Mouse (Mus musculus): ENCODE measurements around the gene Tpst1. TPM values are rescaled to one million over a fixed set of nuclear protein-coding genes. Genes with fewer than 3 reads are reported as not detected.

Gene Tpst1
- polyA plus RNA-seq, 1 experiment from 2014 or later, result 68.4 TPM

DNA sequence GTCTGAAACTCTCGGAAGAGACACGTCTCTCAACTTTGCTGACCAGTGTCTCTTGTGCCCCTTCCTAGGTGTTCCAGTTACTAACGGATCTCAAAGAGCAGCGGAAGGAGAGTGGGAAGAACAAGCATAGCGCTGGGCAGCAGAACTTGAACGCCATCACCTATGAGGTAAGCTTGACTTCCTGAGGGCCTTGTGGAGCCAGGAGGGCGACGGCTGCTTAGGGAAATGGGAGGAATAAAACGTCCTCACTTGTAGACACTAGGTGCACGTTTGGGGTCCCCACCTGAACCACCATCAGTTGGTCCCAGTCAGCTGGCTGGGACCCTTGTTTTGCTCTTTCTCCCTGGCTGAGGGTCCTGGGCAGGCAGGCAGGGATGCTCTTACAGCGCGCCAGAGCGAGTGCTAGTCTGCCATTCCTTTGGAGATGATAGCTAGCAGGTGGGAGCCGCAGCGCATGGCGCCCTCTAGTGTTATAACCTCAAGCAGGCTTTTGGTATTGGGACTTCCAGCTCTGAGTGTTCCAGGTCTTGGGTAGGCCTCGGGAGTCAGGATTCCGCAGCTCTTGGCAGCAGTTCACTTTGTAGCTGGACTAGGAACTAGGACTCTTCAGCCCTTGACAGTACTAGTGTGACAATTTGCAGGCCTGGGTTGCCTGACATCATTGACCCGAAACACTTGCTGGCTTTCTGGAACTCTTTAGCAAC, 35.2 kb upstream of the Tpst1 start:
- Histone ChIP-seq H3K4me2 (ENCODE audit: low read length) (no peak overlapping the region), H3K27ac (ENCODE audit: low read depth) (no peak overlapping the region), H3K9ac (ENCODE audit: low read length) (no peak overlapping the region), H3K4me3 (ENCODE audit: low read depth, low read length) (no peak overlapping the region), H3K9me3 (ENCODE audit: control insufficient read depth, low read length) (no peaks in the 10 kb centered on the region), H3K36me3 (ENCODE audit: control insufficient read depth, insufficient read depth, low read length) (peaks cover 56% of the 10 kb centered on the region), H3K27me3 (replicated peaks; ENCODE audit: control insufficient read depth, insufficient read depth, low read length) (no peaks in the 10 kb centered on the region), H3K4me1 (replicated peaks; ENCODE audit: control insufficient read depth, insufficient read depth, low read length) (no peaks in the 10 kb centered on the region)
- ATAC-seq (replicated peaks; ENCODE audit: low FRiP score, low TSS enrichment, low read depth) (peak; percentile 66), DNase-seq (ENCODE audit: low spot score) (peak; percentile 74)
- WGBS, result 60% methylated on average over 19 of the region's 19 CpGs

DNA sequence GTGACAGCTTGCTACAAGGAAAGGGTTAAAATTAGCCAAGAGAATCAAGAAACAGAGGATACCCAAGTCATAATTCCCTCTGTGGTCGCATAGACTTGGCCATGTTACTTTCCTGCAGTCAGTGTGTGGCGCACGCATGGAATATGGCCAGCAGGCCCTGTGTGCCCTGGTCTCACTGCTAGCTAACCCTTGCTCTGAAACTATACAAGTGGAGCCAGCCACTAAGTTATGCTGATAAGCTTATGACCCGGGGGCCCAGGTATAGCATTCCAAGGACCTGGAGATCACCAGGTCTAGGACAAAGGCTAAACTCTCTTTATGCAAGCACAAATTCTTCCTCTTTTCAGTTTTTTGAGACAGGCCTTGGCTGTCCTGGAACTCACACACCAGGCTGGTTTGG, 32.3 kb upstream of the Tpst1 start:
- Histone ChIP-seq H3K4me1 (replicated peaks; ENCODE audit: control insufficient read depth, insufficient read depth, low read length) (no peaks in the 10 kb centered on the region), H3K27ac (ENCODE audit: low read depth) (no peak overlapping the region), H3K27me3 (replicated peaks; ENCODE audit: control insufficient read depth, insufficient read depth, low read length) (no peaks in the 10 kb centered on the region), H3K4me2 (ENCODE audit: low read length) (no peak overlapping the region), H3K4me3 (ENCODE audit: low read depth, low read length) (no peak overlapping the region), H3K9ac (ENCODE audit: low read length) (no peak overlapping the region), H3K9me3 (ENCODE audit: control insufficient read depth, low read length) (no peaks in the 10 kb centered on the region), H3K36me3 (ENCODE audit: control insufficient read depth, insufficient read depth, low read length) (peaks cover 51% of the 10 kb centered on the region)
- no peak for DNase-seq (ENCODE audit: low spot score)
- WGBS, result 86% methylated on average over 4 of the region's 4 CpGs
- no peak for ATAC-seq (replicated peaks; ENCODE audit: low FRiP score, low TSS enrichment, low read depth)

DNA sequence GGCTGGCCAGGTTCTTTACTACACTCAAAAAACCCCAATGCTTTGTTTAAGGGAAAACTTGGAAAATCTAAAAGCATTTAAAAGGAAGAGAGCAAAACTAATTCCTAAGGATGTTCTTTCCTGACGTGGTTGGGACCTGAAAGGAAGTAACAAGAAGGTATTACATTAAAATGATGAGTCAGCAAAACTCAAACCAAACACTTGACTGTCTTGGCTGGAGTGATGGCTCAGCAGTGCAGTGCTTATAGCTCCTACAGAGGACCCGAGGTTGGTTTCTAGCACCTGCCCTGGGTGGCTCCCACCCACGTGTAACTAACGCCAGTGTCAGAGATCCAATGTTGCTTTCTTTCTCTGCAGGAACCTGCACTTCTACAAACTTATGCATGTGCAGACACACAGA, 31.9 kb upstream of the Tpst1 start:
- Histone ChIP-seq H3K4me1 (replicated peaks; ENCODE audit: control insufficient read depth, insufficient read depth, low read length) (no peaks in the 10 kb centered on the region), H3K36me3 (ENCODE audit: control insufficient read depth, insufficient read depth, low read length) (peaks cover 51% of the 10 kb centered on the region), H3K27ac (ENCODE audit: low read depth) (no peak overlapping the region), H3K4me2 (ENCODE audit: low read length) (no peak overlapping the region), H3K9me3 (ENCODE audit: control insufficient read depth, low read length) (no peaks in the 10 kb centered on the region), H3K27me3 (replicated peaks; ENCODE audit: control insufficient read depth, insufficient read depth, low read length) (no peaks in the 10 kb centered on the region), H3K9ac (ENCODE audit: low read length) (no peak overlapping the region), H3K4me3 (ENCODE audit: low read depth, low read length) (no peak overlapping the region)
- ATAC-seq (replicated peaks; ENCODE audit: low FRiP score, low TSS enrichment, low read depth), result no peak
- WGBS, result 80% methylated on average over 4 of the region's 4 CpGs
- no peak for DNase-seq (ENCODE audit: low spot score)

GRCm38 (mm10) chr5:130043741-130044140, 29.4 kb upstream of the Tpst1 start:
- Histone ChIP-seq H3K9ac (ENCODE audit: low read length) (no peak overlapping the region), H3K9me3 (ENCODE audit: control insufficient read depth, low read length) (no peaks in the 10 kb centered on the region), H3K4me1 (replicated peaks; ENCODE audit: control insufficient read depth, insufficient read depth, low read length) (no peaks in the 10 kb centered on the region; the same call in 1 of the 2 replicates), H3K4me3 (ENCODE audit: low read depth, low read length) (no peak overlapping the region), H3K27ac (ENCODE audit: low read depth) (no peak overlapping the region), H3K4me2 (ENCODE audit: low read length) (no peak overlapping the region), H3K27me3 (replicated peaks; ENCODE audit: control insufficient read depth, insufficient read depth, low read length) (no peaks in the 10 kb centered on the region), H3K36me3 (ENCODE audit: control insufficient read depth, insufficient read depth, low read length) (peaks cover 49% of the 10 kb centered on the region)
- ATAC-seq (replicated peaks; ENCODE audit: low FRiP score, low TSS enrichment, low read depth), result no peak
- WGBS, result 91% methylated on average over 3 of the region's 3 CpGs
- no peak for DNase-seq (ENCODE audit: low spot score)

GRCm38 (mm10) chr5:130044201-130044695, 28.9 kb upstream of the Tpst1 start:
- DNase-seq (ENCODE audit: low spot score) (no peak), ATAC-seq (replicated peaks; ENCODE audit: low FRiP score, low TSS enrichment, low read depth) (no peak)
- H3K4me3 ChIP-seq (ENCODE audit: low read depth, low read length), result no peak overlapping the region
- H3K27ac ChIP-seq (ENCODE audit: low read depth), result no peak overlapping the region
- 73% methylated on average over 7 of the region's 7 CpGs for WGBS
- no peaks in the 10 kb centered on the region for H3K27me3 ChIP-seq (replicated peaks; ENCODE audit: control insufficient read depth, insufficient read depth, low read length)
- peaks cover 55% of the 10 kb centered on the region for H3K36me3 ChIP-seq (ENCODE audit: control insufficient read depth, insufficient read depth, low read length)
- H3K9me3 ChIP-seq (ENCODE audit: control insufficient read depth, low read length), result no peaks in the 10 kb centered on the region
- no peak overlapping the region for H3K9ac ChIP-seq (ENCODE audit: low read length)
- H3K4me2 ChIP-seq (ENCODE audit: low read length), result no peak overlapping the region
- no peaks in the 10 kb centered on the region; the same call in 1 of the 2 replicates for H3K4me1 ChIP-seq (replicated peaks; ENCODE audit: control insufficient read depth, insufficient read depth, low read length)

- Histone ChIP-seq H3K36me3 (ENCODE audit: control insufficient read depth, insufficient read depth, low read length) (peaks cover 52% of the 10 kb centered on the region), H3K27ac (ENCODE audit: low read depth) (no peak overlapping the region), H3K9ac (ENCODE audit: low read length) (no peak overlapping the region), H3K9me3 (ENCODE audit: control insufficient read depth, low read length) (no peaks in the 10 kb centered on the region), H3K27me3 (replicated peaks; ENCODE audit: control insufficient read depth, insufficient read depth, low read length) (no peaks in the 10 kb centered on the region), H3K4me3 (ENCODE audit: low read depth, low read length) (no peak overlapping the region), H3K4me1 (replicated peaks; ENCODE audit: control insufficient read depth, insufficient read depth, low read length) (no peaks in the 10 kb centered on the region; the same call in 1 of the 2 replicates), H3K4me2 (ENCODE audit: low read length) (no peak overlapping the region)
- no peak for DNase-seq (ENCODE audit: low spot score)
- ATAC-seq (replicated peaks; ENCODE audit: low FRiP score, low TSS enrichment, low read depth), result no peak
- 90% methylated on average over 7 of the region's 7 CpGs for WGBS
Observed at GRCm38 (mm10) chr5:130046100-130046499, 27.0 kb upstream of the Tpst1 start.

GRCm38 (mm10) chr5:130046589-130046988, 26.5 kb upstream of the Tpst1 start:
- Histone ChIP-seq H3K4me2 (ENCODE audit: low read length) (no peak overlapping the region), H3K9ac (ENCODE audit: low read length) (no peak overlapping the region), H3K27ac (ENCODE audit: low read depth) (no peak overlapping the region), H3K9me3 (ENCODE audit: control insufficient read depth, low read length) (no peaks in the 10 kb centered on the region), H3K4me3 (ENCODE audit: low read depth, low read length) (no peak overlapping the region), H3K4me1 (replicated peaks; ENCODE audit: control insufficient read depth, insufficient read depth, low read length) (no peaks in the 10 kb centered on the region; the same call in 1 of the 2 replicates), H3K36me3 (ENCODE audit: control insufficient read depth, insufficient read depth, low read length) (peaks cover 53% of the 10 kb centered on the region), H3K27me3 (replicated peaks; ENCODE audit: control insufficient read depth, insufficient read depth, low read length) (no peaks in the 10 kb centered on the region)
- ATAC-seq (replicated peaks; ENCODE audit: low FRiP score, low TSS enrichment, low read depth) (no peak), DNase-seq (ENCODE audit: low spot score) (no peak)
- WGBS, result 91% methylated on average over 10 of the region's 10 CpGs

- 82% methylated on average over 6 of the region's 6 CpGs for WGBS
- Histone ChIP-seq H3K9me3 (ENCODE audit: control insufficient read depth, low read length) (no peaks in the 10 kb centered on the region), H3K27me3 (replicated peaks; ENCODE audit: control insufficient read depth, insufficient read depth, low read length) (no peaks in the 10 kb centered on the region), H3K4me3 (ENCODE audit: low read depth, low read length) (no peak overlapping the region), H3K4me1 (replicated peaks; ENCODE audit: control insufficient read depth, insufficient read depth, low read length) (no peaks in the 10 kb centered on the region; the same call in 1 of the 2 replicates), H3K9ac (ENCODE audit: low read length) (no peak overlapping the region), H3K4me2 (ENCODE audit: low read length) (no peak overlapping the region), H3K36me3 (ENCODE audit: control insufficient read depth, insufficient read depth, low read length) (peaks cover 51% of the 10 kb centered on the region), H3K27ac (ENCODE audit: low read depth) (no peak overlapping the region)
- DNase-seq (ENCODE audit: low spot score) (no peak), ATAC-seq (replicated peaks; ENCODE audit: low FRiP score, low TSS enrichment, low read depth) (no peak)
Observed at GRCm38 (mm10) chr5:130047013-130047412, 26.1 kb upstream of the Tpst1 start.

All from intestine, embryonic 14.5 days (tissue).